Mouse (Mus musculus) heart, adult 10 weeks (tissue): ENCODE measurements around the gene Coq4. TPM values are rescaled to one million over a fixed set of nuclear protein-coding genes. Genes with fewer than 3 reads are reported as not detected.

Experiments used
- polyA plus RNA-seq: library from polyadenylated mRNA; stranded (reverse); fragments of 350-450 nt; fragmentation: Illumina TruSeq; extraction: RNeasy Lipid Tissue Mini Kit (QIAGEN cat#74804); gene quantifications from one replicate; pipeline ENCODE4 v1.2.3, GENCODE M21; 2014; ENCODE audit warnings: low read depth, low replicate concordance

The Coq4 gene
- polyA plus RNA-seq, result 20.8 TPM

GRCm38 (mm10) chr2:29787104-29787917 is at the start of gene Coq4:
Gene Coq4 (plus strand): TSS chr2:29787493.

GRCm38 (mm10) chr2:29751497-29751896 is 35.8 kb upstream of the Coq4 start, which contains the start of gene Gm13420:
Gene Gm13420 (minus strand): TSS chr2:29751685.

GRCm38 (mm10) chr2:29787937-29788681 is 816 bp downstream of the Coq4 start, which contains the start of gene Trub2:
Gene Trub2 (minus strand): TSS chr2:29788502.

GRCm38 (mm10) chr2:29802075-29802826 is 15.0 kb downstream of the Coq4 start, which contains the start of gene Slc27a4:
Gene Slc27a4 (plus strand): TSS chr2:29802634.

GRCm38 (mm10) chr2:29820025-29820817 is 32.9 kb downstream of the Coq4 start, which contains the start of gene Urm1:
Gene Urm1 (plus strand): TSS chr2:29820075.

Other genes starting within 250 kb of the Coq4 start
- gene Rapgef1, start 167.8 kb upstream of the Coq4 start, polyA plus RNA-seq, result 66.8 TPM
- not detected for gene Gm13420, start 35.8 kb upstream of the Coq4 start, polyA plus RNA-seq
- gene Gm13547, start 28.2 kb upstream of the Coq4 start, polyA plus RNA-seq, result not detected
- gene Trub2, start 1.0 kb downstream of the Coq4 start, polyA plus RNA-seq, result 21.3 TPM
- gene Slc27a4, start 15.1 kb downstream of the Coq4 start, polyA plus RNA-seq, result 13.0 TPM
- 26.2 TPM for gene Urm1, start 32.6 kb downstream of the Coq4 start, polyA plus RNA-seq
- gene Cercam, start 81.7 kb downstream of the Coq4 start, polyA plus RNA-seq, result 3.7 TPM
- gene Odf2, start 101.7 kb downstream of the Coq4 start, polyA plus RNA-seq, result 31.9 TPM
- gene Gle1, start 147.9 kb downstream of the Coq4 start, polyA plus RNA-seq, result 22.6 TPM
- 151 TPM for gene Sptan1, start 178.1 kb downstream of the Coq4 start, polyA plus RNA-seq